Mouse (Mus musculus) limb, embryonic 13.5 days (tissue): ENCODE results near the gene Cfp. TPM values are rescaled to one million over a fixed set of nuclear protein-coding genes. Genes with fewer than 3 reads are reported as not detected.
A peak's percentile ranks its signal among the peaks of the same experiment; 100 is the strongest.

Experiments used
- ATAC-seq: fragments of 200-750 bp; cut with Nextera tagmentation; 2 replicates; pipeline ENCODE4 v1.8.0; 2017; ENCODE audit warnings: low read depth, moderate number of reproducible peaks, moderate TSS enrichment; ENCODE audit not compliant: low FRiP score
- H3K27ac ChIP-seq: fragments of 300-500 bp; sonication (generic); 2 replicates; pipeline ENCODE4 v1.5.1; 2015; ENCODE audit warnings: inconsistent platforms, mild to moderate bottlenecking, moderate library complexity
- H3K27me3 ChIP-seq: fragments of 300-500 bp; sonication (generic); 2 replicates; pipeline ENCODE4 v1.6.1; 2015; ENCODE audit warnings: mild to moderate bottlenecking, inconsistent platforms
- H3K36me3 ChIP-seq: fragments of 300-500 bp; sonication (generic); 2 replicates; pipeline ENCODE4 v1.6.1; 2015; ENCODE audit warnings: inconsistent platforms, mild to moderate bottlenecking, moderate library complexity
- H3K4me1 ChIP-seq: fragments of 300-500 bp; sonication (generic); 2 replicates; pipeline ENCODE4 v1.6.1; 2015; ENCODE audit warnings: inconsistent platforms
- H3K4me2 ChIP-seq: fragments of 300-500 bp; sonication (generic); replicated peaks from 2 replicates; pipeline ENCODE4 v1.6.1; 2015; ENCODE audit warnings: inconsistent platforms, mild to moderate bottlenecking, moderate library complexity
- H3K4me3 ChIP-seq: fragments of 300-500 bp; sonication (generic); 2 replicates; pipeline ENCODE4 v1.5.1; 2015; ENCODE audit warnings: moderate library complexity, mild to moderate bottlenecking, inconsistent platforms
- H3K9ac ChIP-seq: fragments of 300-500 bp; sonication (generic); 2 replicates; pipeline ENCODE4 v1.6.1; 2015; ENCODE audit warnings: mild to moderate bottlenecking, inconsistent platforms
- H3K9me3 ChIP-seq: fragments of 300-500 bp; sonication (generic); 2 replicates; pipeline ENCODE4 v1.6.1; 2016; ENCODE audit warnings: inconsistent platforms
- WGBS: fragments of 180-500 bp; shearing (Covaris S2); methylation state at CpG from one replicate; pipeline ENCODE4 v1.1.7; 2015; 5-methylcytosine and 5-hydroxymethylcytosine counted together
- polyA plus RNA-seq: library from polyadenylated mRNA; unstranded; fragments of >200 nt; fragmentation: Nextera tagmentation; extraction: Ambion mirVana; gene quantifications from 2 replicates; pipeline ENCODE4 v1.2.1, GENCODE M21; 2015

The Cfp gene
- polyA plus RNA-seq: 4.5 and 5.7 TPM in 2 replicates

DNA sequence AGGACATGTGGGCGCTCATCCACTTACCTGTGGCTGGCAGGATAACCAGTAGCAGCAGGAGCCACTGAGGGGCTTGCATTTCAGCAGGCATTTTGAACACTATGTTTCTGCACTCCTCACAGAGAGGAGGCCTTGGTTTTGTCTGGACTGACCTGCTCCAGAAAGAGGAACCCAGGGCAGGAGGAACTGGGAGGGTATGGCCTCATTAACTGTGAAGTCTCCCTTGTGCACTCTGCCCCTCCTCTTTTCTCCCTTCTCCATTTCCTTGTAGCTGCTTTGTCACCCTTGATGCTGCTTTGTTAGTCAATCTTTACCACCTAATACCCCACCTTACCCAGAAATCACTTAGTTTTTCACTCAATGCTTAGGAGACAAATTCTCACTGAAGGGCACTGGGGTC is at the start of gene Cfp:
TSS of gene Cfp (minus strand) at position 192 of the 400 bp plus-strand sequence.
- 91% methylated on average over 1 of the region's 1 CpGs for WGBS
- H3K36me3 ChIP-seq: peaks cover 30% of the 10 kb centered on the region

DNA sequence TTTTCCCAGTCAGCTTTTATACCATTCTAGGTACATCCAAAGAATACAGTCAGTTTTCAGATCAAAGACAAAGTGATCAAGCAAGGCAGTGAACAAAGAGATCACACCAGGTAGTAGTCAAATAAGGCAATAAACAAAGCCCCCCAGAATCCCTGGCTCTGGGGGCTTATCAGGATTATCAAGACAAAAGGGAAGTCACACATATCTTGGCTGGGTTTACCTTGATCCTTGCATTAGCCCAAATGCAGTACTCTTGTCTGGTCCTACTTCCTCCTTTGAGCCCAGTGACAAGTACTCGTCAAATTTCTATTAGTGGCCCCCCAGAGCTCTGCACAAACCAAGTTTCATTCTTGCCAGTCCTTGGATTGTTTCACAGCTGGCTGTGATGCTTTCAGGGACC is 49.5 kb upstream of the Cfp start:
- Histone ChIP-seq H3K4me3 (no peak overlapping the region), H3K9ac (no peak overlapping the region), H3K27ac (no peak overlapping the region), H3K9me3 (no peaks in the 10 kb centered on the region), H3K4me1 (no peaks in the 10 kb centered on the region), H3K4me2 (no peak overlapping the region), H3K36me3 (peaks cover 9% of the 10 kb centered on the region), H3K27me3 (no peaks in the 10 kb centered on the region)
- no peak for ATAC-seq
- WGBS: 69% methylated on average over 1 of the region's 1 CpGs

More for the DNA sequence above, at the start of gene Cfp:
- no peaks in the 10 kb centered on the region for H3K4me1 ChIP-seq
- no peaks in the 10 kb centered on the region for H3K27me3 ChIP-seq
- no peak within 1 kb of the TSS for H3K9ac ChIP-seq
- no peak within 1 kb of the TSS for H3K27ac ChIP-seq
- H3K9me3 ChIP-seq: no peaks in the 10 kb centered on the region
- no peak within 1 kb of the TSS for H3K4me3 ChIP-seq
- no peak within 1 kb of the TSS for H3K4me2 ChIP-seq
- ATAC-seq: no peak

DNA sequence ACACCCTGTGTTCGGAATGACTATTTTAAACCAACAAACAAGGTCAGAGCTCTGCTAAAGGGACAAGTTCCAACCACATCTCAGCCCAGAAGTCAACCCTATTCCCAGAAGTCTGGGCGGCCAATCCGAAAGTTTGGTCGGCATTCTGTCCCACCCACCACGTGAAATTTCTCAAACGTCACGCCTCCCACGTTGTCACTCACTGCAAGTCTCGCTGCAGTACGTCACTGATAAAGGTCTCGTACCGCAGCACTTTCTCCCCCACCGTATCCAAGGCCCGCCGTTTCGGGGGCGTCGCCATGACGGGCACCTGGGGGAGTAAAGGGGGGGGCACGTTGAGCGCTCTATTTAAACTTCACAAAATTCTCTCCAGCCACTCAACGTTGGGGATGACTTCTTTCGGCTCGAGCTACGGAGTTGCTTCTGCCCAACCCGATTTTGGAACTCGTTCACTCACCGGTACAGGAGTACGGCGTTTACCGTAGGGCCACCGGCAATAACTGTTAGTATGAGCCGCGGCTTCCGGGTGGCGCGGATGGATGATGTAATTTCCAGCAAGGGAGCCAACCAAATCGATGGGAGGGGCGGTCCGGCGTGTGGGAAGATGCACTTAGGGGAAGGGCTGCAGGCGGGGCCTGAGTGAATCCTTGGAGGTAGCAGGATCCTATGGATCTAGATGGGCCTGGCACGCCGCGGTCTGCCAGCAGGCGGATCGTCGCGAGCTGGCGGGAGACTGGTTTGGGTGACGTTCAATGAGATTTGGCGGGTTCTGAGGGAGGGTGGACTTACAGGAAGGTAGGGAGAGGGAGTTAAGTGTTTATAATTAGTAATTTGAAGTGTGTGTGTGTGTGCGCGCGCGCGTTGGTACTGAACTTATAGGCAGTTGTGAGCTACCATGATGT is 30.4 kb upstream of the Cfp start, which contains the start of gene Uxt:
TSS of gene Uxt (minus strand) at position 541 of the 902 bp plus-strand sequence.
- peak; percentile 98 for ATAC-seq
- Histone ChIP-seq H3K4me3 (peak within 1 kb of the TSS; percentile 52), H3K27ac (peak within 1 kb of the TSS; percentile 65), H3K4me2 (peak within 1 kb of the TSS; percentile 60), H3K4me1 (no peaks in the 10 kb centered on the region), H3K27me3 (no peaks in the 10 kb centered on the region), H3K9me3 (no peaks in the 10 kb centered on the region), H3K9ac (peak within 1 kb of the TSS; percentile 61), H3K36me3 (no peaks in the 10 kb centered on the region; the same call in 1 of the 2 replicates)
- WGBS: 20% methylated on average over 57 of the region's 57 CpGs

DNA sequence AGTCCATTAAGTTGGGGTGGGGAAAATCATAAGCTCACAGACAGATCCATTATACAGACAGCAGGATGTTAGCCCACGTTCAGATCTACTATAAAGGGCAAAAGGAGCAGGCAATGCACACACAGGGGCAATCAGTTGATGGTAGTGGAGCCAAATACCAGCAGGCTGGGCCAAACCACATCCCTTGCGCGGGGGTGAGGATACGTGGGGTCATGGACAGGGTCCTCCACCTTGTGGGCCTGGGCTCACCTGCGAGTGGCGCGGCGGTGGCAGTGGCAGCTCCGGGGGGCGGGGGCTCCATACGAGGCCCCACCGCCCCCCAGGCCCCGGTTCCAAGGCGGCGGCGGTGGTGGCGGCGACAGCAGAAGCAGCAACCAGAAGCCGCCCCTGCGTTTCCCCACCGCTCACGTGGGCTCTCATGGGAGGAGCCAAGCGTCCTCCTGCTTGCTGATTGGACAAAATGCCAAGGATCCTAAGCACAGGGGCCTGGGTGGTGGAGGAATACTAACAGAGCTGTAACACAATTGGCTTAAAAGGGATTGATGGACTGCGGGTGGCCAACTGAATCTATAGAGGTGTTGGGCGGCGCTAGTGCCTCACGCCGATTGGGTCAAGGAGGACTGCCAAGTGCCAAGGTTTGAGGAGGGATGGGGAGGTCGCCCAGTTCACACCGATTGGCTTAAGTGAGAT is 19.0 kb upstream of the Cfp start, which contains the start of gene Elk1:
TSS of gene Elk1 (minus strand) at position 418 of the 690 bp plus-strand sequence.
- H3K4me3 ChIP-seq: peak within 1 kb of the TSS; percentile 62
- H3K4me2 ChIP-seq: peak within 1 kb of the TSS; percentile 62
- 8% methylated on average over 22 of the region's 30 CpGs for WGBS
- peak within 1 kb of the TSS; percentile 72 for H3K9ac ChIP-seq
- peak; percentile 97 for ATAC-seq
- no peaks in the 10 kb centered on the region for H3K36me3 ChIP-seq
- no peak within 1 kb of the TSS; the same call in 1 of the 2 replicates for H3K27ac ChIP-seq
- no peaks in the 10 kb centered on the region for H3K9me3 ChIP-seq
- H3K4me1 ChIP-seq: no peaks in the 10 kb centered on the region
- no peaks in the 10 kb centered on the region for H3K27me3 ChIP-seq

DNA sequence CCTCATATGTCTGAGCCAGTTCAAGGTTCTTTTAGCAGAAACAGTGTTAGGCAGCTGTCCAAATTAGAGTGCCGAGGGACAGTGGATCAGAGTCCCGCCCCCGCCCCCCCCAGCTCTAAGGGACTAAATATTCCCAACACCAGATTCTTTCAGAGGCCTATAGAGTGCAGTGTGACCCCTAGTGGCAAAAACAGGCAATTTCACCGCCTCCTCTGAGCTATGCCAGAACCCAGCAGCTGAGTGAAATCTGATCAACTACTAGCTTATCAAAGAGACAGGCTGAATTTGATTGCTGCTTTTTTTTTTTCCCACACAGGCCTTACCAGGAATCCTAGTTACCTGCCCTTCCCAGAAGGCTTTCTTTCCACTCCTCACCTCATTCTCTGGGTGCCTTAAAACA is 14.7 kb upstream of the Cfp start:
- H3K9ac ChIP-seq: no peak overlapping the region
- no peak for ATAC-seq
- 14% methylated on average over 4 of the region's 4 CpGs for WGBS
- no peak overlapping the region for H3K4me3 ChIP-seq
- no peaks in the 10 kb centered on the region; the same call in 1 of the 2 replicates for H3K36me3 ChIP-seq
- no peak overlapping the region for H3K27ac ChIP-seq
- no peaks in the 10 kb centered on the region for H3K4me1 ChIP-seq
- no peaks in the 10 kb centered on the region for H3K9me3 ChIP-seq
- no peaks in the 10 kb centered on the region for H3K27me3 ChIP-seq
- H3K4me2 ChIP-seq: no peak overlapping the region

DNA sequence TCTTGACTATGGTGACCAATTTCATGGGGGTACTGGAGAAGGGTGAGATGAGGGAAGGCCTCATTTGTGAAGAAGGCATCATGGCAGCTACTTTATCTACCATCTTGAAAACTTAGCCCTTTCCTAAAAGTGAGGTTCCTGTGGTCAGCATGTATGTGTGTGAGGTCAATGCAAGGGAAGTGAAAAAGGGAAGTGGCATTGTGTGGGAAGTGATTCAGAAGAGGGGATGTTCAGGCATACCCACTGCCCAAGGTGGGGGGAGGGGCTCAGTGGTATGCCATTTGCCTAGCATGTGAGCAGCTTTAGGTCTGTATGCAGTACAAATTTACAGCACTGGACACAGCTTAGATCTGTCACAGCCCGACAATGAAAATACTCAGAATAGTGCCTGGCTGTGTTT is 608 bp upstream of the Cfp start:
- Histone ChIP-seq H3K4me2 (no peak overlapping the region), H3K27me3 (no peaks in the 10 kb centered on the region), H3K4me3 (no peak overlapping the region), H3K9me3 (no peaks in the 10 kb centered on the region), H3K4me1 (no peaks in the 10 kb centered on the region), H3K36me3 (peaks cover 35% of the 10 kb centered on the region), H3K9ac (no peak overlapping the region), H3K27ac (no peak overlapping the region)
- ATAC-seq: no peak
- WGBS: 88% methylated on average over 1 of the region's 1 CpGs

DNA sequence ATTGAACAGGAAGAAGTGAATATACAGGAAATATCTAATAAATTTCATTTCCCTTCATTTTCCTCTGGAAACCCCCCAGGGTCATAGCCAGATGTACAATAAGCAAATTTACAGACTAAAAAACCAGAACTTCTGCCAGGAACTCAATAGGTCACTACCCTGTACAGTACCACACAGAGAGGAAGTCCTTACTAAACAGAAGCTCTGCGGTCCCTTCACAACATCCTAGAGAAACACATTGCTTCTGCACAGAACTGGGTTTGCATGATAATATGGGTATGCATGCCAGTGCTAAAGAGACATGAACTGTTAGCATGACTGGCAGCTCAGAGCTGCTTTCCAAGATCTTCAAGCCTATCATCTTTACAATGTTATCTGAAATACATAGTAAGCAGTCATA is 1.5 kb downstream of the Cfp start:
- Histone ChIP-seq H3K4me1 (no peaks in the 10 kb centered on the region), H3K27me3 (no peaks in the 10 kb centered on the region), H3K9me3 (no peaks in the 10 kb centered on the region), H3K4me2 (no peak overlapping the region), H3K27ac (no peak overlapping the region), H3K9ac (no peak overlapping the region), H3K36me3 (peaks cover 18% of the 10 kb centered on the region), H3K4me3 (no peak overlapping the region)
- 79% methylated on average over 1 of the region's 1 CpGs for WGBS
- ATAC-seq: no peak

DNA sequence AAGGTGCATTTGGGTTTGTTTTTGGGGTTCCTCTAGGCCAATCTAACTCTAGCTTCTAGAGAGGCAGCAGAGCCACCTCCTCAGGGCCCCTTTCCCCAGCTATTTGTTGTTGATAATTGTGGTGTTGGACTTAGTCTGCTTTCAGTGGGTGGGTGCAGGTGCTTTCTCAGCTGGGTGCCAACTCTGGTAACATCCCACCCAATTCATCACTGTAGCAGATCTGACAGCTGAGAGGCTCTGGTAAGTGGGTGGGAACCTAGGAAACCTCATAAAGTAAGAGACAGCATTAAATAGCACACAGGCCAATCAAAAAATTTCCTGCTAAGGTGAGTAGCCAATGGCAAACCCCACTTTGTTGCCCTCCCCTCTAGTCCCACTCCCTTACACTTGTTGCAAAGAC is 6.4 kb downstream of the Cfp start:
- no peaks in the 10 kb centered on the region for H3K4me1 ChIP-seq
- ATAC-seq: no peak
- H3K27me3 ChIP-seq: peaks cover 6% of the 10 kb centered on the region; the same call in 1 of the 2 replicates
- H3K36me3 ChIP-seq: peaks cover 13% of the 10 kb centered on the region
- no peaks in the 10 kb centered on the region for H3K9me3 ChIP-seq
- H3K9ac ChIP-seq: no peak overlapping the region
- no peak overlapping the region for H3K4me3 ChIP-seq
- H3K4me2 ChIP-seq: no peak overlapping the region
- H3K27ac ChIP-seq: no peak overlapping the region

DNA sequence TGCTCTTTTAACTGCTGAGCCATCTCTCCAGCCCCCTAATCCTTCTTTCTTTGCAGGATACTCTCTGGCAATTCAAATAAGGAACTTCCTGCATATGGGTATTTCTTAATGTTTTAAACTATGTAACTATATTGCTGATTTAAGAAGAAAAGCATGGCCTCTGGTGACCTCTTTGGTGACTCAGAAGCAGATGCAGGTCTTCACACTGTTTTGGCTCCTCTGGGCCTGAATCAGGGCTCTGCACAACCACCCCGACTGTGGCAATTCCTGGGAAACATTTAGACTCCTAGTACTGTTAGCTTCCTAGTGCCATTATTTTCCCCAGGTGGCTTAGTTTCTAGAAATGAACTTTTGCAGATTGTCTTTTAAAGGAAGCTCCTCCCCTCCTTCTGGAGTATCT is 7.8 kb downstream of the Cfp start:
- no peak for ATAC-seq
- Histone ChIP-seq H3K4me1 (no peaks in the 10 kb centered on the region), H3K9ac (no peak overlapping the region), H3K4me3 (no peak overlapping the region), H3K36me3 (peaks cover 13% of the 10 kb centered on the region), H3K4me2 (no peak overlapping the region), H3K9me3 (no peaks in the 10 kb centered on the region), H3K27me3 (peaks cover 14% of the 10 kb centered on the region; the same call in 1 of the 2 replicates), H3K27ac (no peak overlapping the region)
- WGBS: 73% methylated on average over 1 of the region's 1 CpGs

DNA sequence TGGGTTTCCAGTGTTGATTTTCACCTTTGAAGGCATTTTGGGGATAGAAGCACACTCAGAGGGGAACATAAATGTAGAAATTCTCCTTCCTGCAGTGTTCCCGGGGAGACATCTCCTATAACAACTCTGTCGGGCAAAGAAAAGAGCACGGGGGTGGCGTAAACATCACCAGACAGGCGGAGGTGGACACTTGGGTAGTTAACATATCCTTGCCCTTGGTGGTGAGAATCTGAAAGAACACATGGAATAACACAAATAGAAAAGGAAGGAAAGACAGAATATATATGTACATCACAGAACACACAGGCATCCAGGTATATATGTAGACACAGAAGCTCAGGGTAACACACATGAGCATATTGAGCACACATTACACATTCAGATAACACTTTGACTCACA is 10.0 kb downstream of the Cfp start:
- Histone ChIP-seq H3K4me1 (no peaks in the 10 kb centered on the region), H3K9ac (no peak overlapping the region), H3K27ac (no peak overlapping the region), H3K4me3 (no peak overlapping the region), H3K4me2 (peak overlapping the region; percentile 72), H3K36me3 (no peaks in the 10 kb centered on the region; the same call in 1 of the 2 replicates), H3K9me3 (no peaks in the 10 kb centered on the region), H3K27me3 (peaks cover 14% of the 10 kb centered on the region; the same call in 1 of the 2 replicates)
- WGBS: 46% methylated on average over 5 of the region's 5 CpGs
- ATAC-seq: no peak

DNA sequence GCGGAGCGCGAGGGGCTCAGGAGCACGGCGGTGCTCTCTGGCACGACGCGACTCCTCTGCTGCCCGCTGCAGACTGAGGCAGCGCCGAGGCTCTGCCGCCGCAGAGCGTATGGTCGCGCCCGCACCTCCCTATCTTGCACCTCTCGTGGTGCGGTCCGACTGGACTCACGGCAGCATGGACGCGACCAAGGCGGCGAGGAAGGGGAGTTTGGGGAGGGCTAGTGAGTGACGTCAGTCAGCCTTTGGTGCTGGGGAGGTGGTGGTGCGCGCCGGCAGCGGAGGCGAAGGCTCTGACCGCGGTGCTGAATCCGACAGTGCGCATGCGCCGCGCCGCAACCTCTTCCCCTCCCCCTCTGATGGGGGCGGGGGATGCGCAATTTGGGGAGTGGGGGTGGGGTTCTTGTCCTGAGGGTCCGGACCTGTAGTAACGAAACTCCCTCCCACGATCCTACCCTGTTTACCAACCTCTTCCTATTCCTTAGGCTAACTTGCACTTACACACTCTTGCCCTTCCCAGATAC is 10.5 kb downstream of the Cfp start, which contains the start of gene Syn1:
TSS of gene Syn1 (minus strand) at position 161 of the 521 bp plus-strand sequence.
- peaks cover 14% of the 10 kb centered on the region; the same call in 1 of the 2 replicates for H3K27me3 ChIP-seq
- no peaks in the 10 kb centered on the region; the same call in 1 of the 2 replicates for H3K36me3 ChIP-seq
- H3K27ac ChIP-seq: no peak within 1 kb of the TSS
- peak within 1 kb of the TSS; percentile 72 for H3K4me2 ChIP-seq
- WGBS: 14% methylated on average over 17 of the region's 44 CpGs
- ATAC-seq: peak; percentile 95
- no peaks in the 10 kb centered on the region for H3K4me1 ChIP-seq
- H3K4me3 ChIP-seq: peak within 1 kb of the TSS; percentile 43
- no peak within 1 kb of the TSS for H3K9ac ChIP-seq
- H3K9me3 ChIP-seq: no peaks in the 10 kb centered on the region
